Mouse (Mus musculus): ENCODE results near the gene Rfng. TPM values are rescaled to one million over a fixed set of nuclear protein-coding genes. Genes with fewer than 3 reads are reported as not detected.
"Not testable (repeated sequence)": the region's sequence is repeated elsewhere in the genome, so short reads cannot be mapped to it uniquely, and the experiment has no call there.

The Rfng gene
- polyA plus RNA-seq, 1 experiment from 2014 or later, result 11.5 TPM

DNA sequence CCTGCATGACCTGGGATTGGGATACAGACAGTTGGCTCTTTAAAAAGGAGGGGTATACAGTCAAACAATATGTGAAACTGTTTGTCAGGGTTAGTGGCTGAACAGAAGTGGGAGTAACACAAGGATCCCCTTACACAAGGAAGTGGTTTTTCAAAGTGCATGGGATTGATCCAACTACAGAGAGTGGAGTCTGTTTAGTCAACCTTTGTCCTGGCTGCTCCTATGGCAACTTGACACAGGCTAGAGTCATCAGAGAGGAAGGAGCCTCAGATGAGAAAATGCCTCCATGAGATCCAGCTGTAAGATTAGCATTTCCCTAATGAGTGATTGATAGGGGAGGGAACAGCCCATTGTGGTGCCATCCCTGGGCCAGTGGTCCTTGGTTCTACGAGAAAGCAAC is 15.8 kb downstream of the Rfng start:
- Histone ChIP-seq H3K4me2 (no peak overlapping the region), H3K9me3 (replicated peaks) (no peaks in the 10 kb centered on the region), H3K4me3 (replicated peaks) (no peak overlapping the region), H3K9ac (no peak overlapping the region), H3K27ac (replicated peaks) (no peak overlapping the region), H3K4me1 (replicated peaks) (0 out of 2 replicates have a peak, but pooled peaks cover 5% of the 10 kb centered on the region), H3K27me3 (peaks cover 15% of the 10 kb centered on the region; the same call in 1 of the 2 replicates), H3K36me3 (replicated peaks) (no peaks in the 10 kb centered on the region)
- no peak for ATAC-seq (ENCODE audit: insufficient read depth)
- WGBS (ENCODE audit: insufficient replicate concordance), result 36% methylated on average over 1 of the region's 1 CpGs

DNA sequence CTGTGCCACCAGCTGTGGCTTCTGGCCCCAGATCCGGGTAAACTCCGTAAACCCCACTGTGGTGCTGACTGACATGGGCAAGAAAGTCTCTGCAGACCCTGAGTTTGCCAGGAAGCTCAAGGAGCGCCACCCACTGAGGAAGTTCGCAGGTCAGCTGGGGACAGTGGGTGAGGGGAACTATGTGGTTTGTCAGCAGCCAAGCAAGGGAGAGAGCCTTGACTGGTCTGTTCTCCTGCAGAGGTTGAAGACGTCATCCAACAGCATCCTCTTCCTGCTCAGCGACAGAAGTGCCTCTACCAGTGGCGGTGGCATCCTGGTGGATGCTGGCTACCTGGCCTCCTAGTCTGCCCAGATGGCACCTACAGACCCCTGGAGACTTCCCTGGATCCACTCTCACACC is 17.0 kb downstream of the Rfng start:
- H3K27ac ChIP-seq (replicated peaks); H3K4me1 ChIP-seq (replicated peaks); ATAC-seq (ENCODE audit: insufficient read depth); H3K4me2 ChIP-seq; H3K9me3 ChIP-seq (replicated peaks); H3K4me3 ChIP-seq (replicated peaks); H3K36me3 ChIP-seq (replicated peaks); H3K9ac ChIP-seq: not testable (repeated sequence)
- peaks cover 25% of the 10 kb centered on the region for H3K27me3 ChIP-seq
- WGBS (ENCODE audit: insufficient replicate concordance), result 10% methylated on average over 4 of the region's 7 CpGs

DNA sequence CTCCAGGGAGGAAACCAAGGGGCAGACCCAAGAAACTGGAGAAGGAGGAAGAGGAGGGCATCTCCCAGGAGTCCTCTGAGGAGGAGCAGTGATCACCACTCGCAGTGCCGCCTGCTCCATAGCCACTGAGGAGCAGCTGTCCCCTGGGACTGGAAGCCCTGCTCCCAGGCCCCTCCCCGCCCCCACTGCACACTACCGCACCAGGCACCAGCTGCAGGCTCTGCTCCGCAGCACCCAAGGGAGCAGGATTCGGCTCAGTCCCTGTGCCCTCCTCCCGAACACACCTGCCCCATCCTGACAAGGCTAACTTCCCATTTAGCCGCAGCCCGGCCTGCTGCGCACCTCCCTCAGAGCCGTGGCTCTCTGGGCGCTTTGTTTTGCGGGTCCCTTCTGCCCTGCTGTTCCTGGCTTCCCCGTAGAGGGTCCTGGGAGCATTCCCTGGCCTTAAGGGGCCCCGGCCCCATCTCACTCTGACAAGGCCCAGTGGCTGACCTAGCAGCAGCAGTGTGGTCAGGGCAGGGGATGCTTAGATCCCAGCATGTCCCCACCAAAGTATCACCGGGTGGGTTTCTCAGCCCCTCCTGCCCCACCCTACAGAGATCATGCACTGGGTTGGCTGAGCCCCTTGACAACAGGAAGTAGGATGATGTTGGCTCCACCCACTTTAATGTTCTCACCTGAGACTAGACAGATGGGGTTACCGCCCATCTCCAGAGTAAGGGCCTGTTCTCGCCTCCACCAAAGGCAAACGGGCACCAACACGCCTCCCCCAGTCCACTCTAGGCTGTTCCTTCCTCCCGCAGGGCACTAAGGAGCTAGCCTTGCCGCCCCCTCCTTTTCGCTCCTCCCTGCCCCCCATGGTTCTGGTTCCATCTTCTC is 20.6 kb downstream of the Rfng start:
- H3K36me3 ChIP-seq (replicated peaks); H3K4me1 ChIP-seq (replicated peaks); H3K27ac ChIP-seq (replicated peaks); H3K9ac ChIP-seq; H3K4me2 ChIP-seq; ATAC-seq (ENCODE audit: insufficient read depth); H3K9me3 ChIP-seq (replicated peaks); H3K4me3 ChIP-seq (replicated peaks): not testable (repeated sequence)
- H3K27me3 ChIP-seq, result peaks cover 33% of the 10 kb centered on the region
- WGBS (ENCODE audit: insufficient replicate concordance), result 10% methylated on average over 10 of the region's 23 CpGs

DNA sequence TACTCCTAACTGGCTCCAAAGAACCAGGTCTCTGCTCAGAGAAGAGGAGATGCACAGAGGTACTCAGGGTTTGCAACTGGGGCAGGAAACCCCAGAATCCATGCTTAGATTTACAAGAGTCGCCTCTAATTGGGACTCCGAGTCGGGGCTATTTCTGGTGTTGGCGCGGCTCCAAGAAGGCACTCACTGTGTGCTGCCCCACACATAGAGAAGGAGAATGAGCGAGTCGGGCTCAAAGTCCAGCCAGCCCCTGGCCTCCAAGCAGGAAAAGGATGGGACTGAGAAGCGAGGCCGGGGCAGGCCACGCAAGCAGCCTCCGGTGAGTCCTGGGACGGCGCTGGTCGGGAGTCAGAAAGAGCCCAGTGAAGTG is 21.4 kb downstream of the Rfng start, which contains the start of gene Hmga1b:
TSS of gene Hmga1b (plus strand) at position 123 of the 370 bp plus-strand sequence.
- not testable (repeated sequence) for H3K4me2 ChIP-seq; H3K9ac ChIP-seq; H3K36me3 ChIP-seq (replicated peaks); H3K4me3 ChIP-seq (replicated peaks); ATAC-seq (ENCODE audit: insufficient read depth); H3K27ac ChIP-seq (replicated peaks); H3K4me1 ChIP-seq (replicated peaks)
- peaks cover 11% of the 10 kb centered on the region; the same call in 1 of the 2 replicates for H3K9me3 ChIP-seq (replicated peaks)
- WGBS (ENCODE audit: insufficient replicate concordance), result 17% methylated on average over 14 of the region's 14 CpGs
- H3K27me3 ChIP-seq, result peaks cover 33% of the 10 kb centered on the region

DNA sequence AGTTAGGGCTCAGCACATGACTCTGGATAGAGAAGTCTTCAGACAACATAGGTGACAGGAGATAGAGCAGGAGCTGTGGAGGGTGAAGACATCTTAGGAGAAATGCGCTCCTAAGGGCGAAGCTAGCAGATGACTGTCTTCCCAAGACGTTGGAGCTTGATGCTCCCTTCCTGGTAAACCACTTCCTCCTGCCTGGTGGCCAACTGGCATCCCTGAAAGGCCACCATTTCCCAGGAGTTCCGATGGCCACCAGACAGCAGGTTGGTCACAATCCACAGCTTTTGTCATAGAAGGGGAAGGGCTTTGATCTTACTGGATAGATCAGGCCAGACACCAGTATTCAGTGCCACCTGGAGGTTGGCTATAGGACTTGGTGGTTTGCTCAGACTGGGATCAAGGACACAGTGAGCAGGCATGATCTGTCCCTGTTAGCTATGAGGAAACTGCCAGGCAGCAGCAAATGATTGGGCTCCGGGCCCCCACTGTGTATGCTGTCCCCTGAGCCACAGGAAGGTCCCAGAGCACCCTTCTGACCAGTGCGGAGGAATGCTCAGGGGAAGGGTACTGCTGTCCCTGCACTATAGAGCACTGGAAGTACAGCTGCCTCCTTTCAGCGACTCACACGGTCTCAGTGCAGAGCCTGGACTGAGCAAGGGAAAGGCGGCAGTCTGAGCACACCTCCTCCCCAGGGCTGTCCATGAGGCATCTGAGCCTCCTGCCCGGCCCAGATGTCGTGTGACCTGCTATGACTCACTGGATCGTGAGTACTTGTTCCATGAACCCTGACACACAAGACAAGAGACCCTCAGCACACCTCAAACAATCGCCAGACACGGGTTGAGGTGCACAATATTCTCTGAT is 22.0 kb downstream of the Rfng start:
- ATAC-seq (ENCODE audit: insufficient read depth), result no peak
- H3K27ac ChIP-seq (replicated peaks), result no peak overlapping the region
- 58% methylated on average over 14 of the region's 14 CpGs for WGBS (ENCODE audit: insufficient replicate concordance)
- no peaks in the 10 kb centered on the region for H3K4me1 ChIP-seq (replicated peaks)
- H3K4me2 ChIP-seq, result no peak overlapping the region
- H3K9me3 ChIP-seq (replicated peaks), result peaks cover 12% of the 10 kb centered on the region; the same call in 1 of the 2 replicates
- peaks cover 33% of the 10 kb centered on the region for H3K27me3 ChIP-seq
- no peaks in the 10 kb centered on the region for H3K36me3 ChIP-seq (replicated peaks)
- no peak overlapping the region for H3K9ac ChIP-seq
- no peak overlapping the region for H3K4me3 ChIP-seq (replicated peaks)

DNA sequence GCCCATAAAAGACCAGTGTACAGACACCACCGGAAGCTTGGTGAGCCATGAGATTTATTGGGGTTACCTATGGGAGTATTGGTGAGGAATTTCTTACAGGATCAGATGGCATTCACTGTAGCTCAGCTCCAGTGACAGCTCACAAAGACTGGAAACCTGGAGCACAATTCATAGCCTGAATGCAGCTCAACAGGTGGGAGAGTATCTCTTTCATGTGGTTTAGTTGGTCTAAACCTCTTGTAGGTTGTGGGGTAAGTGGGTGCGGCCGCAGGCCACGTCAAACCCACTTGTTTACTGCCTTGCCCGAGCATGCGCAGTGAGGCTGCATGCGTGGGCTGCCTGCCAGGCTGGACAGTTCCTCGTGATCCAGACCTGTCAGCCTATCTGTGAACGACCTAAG is 23.8 kb downstream of the Rfng start:
- peaks cover 15% of the 10 kb centered on the region; the same call in 1 of the 2 replicates for H3K9me3 ChIP-seq (replicated peaks)
- no peak overlapping the region for H3K27ac ChIP-seq (replicated peaks)
- WGBS (ENCODE audit: insufficient replicate concordance), result 66% methylated on average over 9 of the region's 9 CpGs
- H3K36me3 ChIP-seq (replicated peaks), result no peaks in the 10 kb centered on the region
- no peak overlapping the region for H3K4me2 ChIP-seq
- H3K4me3 ChIP-seq (replicated peaks), result no peak overlapping the region
- no peak for ATAC-seq (ENCODE audit: insufficient read depth)
- H3K4me1 ChIP-seq (replicated peaks), result no peaks in the 10 kb centered on the region
- no peak overlapping the region for H3K9ac ChIP-seq
- peaks cover 27% of the 10 kb centered on the region for H3K27me3 ChIP-seq

DNA sequence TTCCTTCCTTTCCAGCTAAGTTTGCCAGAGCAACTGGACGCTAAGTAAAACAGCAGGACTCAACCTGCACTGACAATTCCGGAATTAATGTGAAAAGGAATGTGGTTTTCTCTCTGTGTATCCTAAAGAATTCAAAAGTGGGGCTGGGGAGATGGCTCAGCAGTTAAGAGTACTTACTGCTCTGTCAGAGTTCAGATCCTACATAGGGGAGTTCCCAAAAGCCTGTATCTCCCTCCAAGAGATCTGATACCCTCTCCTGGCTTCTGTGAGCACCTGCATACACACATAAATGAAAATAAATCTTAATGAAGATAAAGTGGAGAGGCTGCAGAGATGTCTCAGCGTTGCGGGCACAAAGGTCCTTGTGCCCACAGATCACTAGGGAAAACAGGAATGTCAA is 32.4 kb downstream of the Rfng start:
- ATAC-seq (ENCODE audit: insufficient read depth), result no peak
- WGBS (ENCODE audit: insufficient replicate concordance), result 57% methylated on average over 4 of the region's 4 CpGs
- Histone ChIP-seq H3K4me2 (no peak overlapping the region), H3K36me3 (replicated peaks) (no peaks in the 10 kb centered on the region), H3K4me1 (replicated peaks) (no peaks in the 10 kb centered on the region), H3K9me3 (replicated peaks) (no peaks in the 10 kb centered on the region), H3K27me3 (peaks cover 5% of the 10 kb centered on the region; the same call in 1 of the 2 replicates), H3K9ac (no peak overlapping the region), H3K27ac (replicated peaks) (no peak overlapping the region), H3K4me3 (replicated peaks) (no peak overlapping the region)

DNA sequence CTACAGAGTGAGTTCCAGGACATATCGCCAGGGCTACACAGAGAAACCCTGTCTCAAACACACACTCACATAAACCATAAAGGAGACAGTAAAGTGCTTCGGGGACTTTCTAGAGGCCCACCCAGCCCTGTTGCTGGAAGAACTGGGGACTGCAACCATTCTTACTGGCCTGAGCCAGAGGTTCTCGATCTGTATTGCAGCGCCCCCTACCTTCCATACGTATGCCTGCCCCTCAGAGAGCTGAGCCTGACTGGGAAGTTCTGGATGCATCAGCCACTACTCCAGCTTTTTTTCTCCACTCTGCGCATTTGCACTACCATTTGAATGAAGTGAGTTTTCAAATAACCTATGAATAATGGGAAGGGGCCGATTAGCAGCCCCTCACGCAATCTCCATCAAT is 34.6 kb downstream of the Rfng start:
- Histone ChIP-seq H3K4me3 (replicated peaks) (no peak overlapping the region), H3K4me2 (no peak overlapping the region), H3K4me1 (replicated peaks) (no peaks in the 10 kb centered on the region), H3K27me3 (peaks cover 5% of the 10 kb centered on the region; the same call in 1 of the 2 replicates), H3K9me3 (replicated peaks) (no peaks in the 10 kb centered on the region), H3K27ac (replicated peaks) (no peak overlapping the region), H3K9ac (no peak overlapping the region), H3K36me3 (replicated peaks) (no peaks in the 10 kb centered on the region)
- ATAC-seq (ENCODE audit: insufficient read depth), result no peak
- 43% methylated on average over 8 of the region's 8 CpGs for WGBS (ENCODE audit: insufficient replicate concordance)

DNA sequence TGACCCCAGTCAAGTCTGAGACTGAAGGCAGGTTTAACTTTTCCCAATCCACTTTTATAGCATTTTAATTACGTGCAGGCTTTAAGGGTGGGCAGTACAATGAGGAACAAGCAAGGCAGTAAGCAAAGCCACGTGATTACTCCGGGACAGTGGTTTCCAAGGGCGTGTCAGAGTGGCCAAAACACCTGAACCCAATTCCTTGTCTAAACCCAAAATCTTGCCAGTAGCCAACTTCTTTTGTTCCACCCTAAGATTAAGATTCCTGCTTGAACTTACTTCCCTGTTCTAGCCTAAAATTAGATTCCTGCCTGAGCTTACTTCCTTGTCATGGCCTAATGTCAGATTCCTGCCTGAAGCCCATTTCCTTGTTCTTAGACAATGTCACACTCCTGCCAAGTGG is 36.0 kb downstream of the Rfng start:
- H3K9ac ChIP-seq, result no peak overlapping the region
- H3K4me3 ChIP-seq (replicated peaks), result no peak overlapping the region
- no peaks in the 10 kb centered on the region for H3K36me3 ChIP-seq (replicated peaks)
- ATAC-seq (ENCODE audit: insufficient read depth), result no peak
- WGBS (ENCODE audit: insufficient replicate concordance), result 37% methylated on average over 4 of the region's 4 CpGs
- H3K4me1 ChIP-seq (replicated peaks), result no peaks in the 10 kb centered on the region
- no peak overlapping the region for H3K4me2 ChIP-seq
- H3K27ac ChIP-seq (replicated peaks), result no peak overlapping the region
- no peaks in the 10 kb centered on the region for H3K9me3 ChIP-seq (replicated peaks)
- H3K27me3 ChIP-seq, result peaks cover 5% of the 10 kb centered on the region; the same call in 1 of the 2 replicates

DNA sequence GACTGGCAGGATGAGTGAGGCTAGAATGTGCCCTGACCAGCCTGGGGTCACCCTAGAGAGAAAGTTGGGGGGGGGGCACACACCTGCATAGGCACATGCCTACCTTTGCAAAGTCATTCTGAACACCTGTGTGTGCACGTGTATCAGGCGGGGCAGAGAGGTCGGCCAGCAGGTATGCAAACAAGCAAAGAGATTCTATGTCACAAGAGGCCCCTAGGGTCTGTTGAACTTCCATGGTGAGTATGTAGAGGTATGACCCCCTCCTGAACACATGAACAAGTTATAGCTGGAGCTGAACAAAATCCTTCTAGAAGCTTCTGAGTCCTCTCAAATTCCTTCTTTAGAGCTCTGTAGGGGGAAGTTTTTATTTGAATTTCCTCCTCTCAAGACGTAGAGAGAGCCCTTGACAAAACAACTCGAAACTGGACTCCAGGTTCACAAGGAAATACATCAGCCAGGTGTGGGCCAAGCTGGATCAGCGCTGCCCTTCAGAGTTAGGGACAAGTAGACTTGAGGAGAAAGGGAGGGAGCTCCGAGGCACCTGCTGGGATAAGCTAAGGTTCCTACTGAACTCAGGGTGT is 39.8 kb downstream of the Rfng start:
- Histone ChIP-seq H3K4me2 (no peak overlapping the region), H3K9me3 (replicated peaks) (no peaks in the 10 kb centered on the region), H3K36me3 (replicated peaks) (no peaks in the 10 kb centered on the region), H3K9ac (no peak overlapping the region), H3K4me1 (replicated peaks) (no peaks in the 10 kb centered on the region), H3K4me3 (replicated peaks) (no peak overlapping the region), H3K27me3 (no peaks in the 10 kb centered on the region; the same call in 1 of the 2 replicates), H3K27ac (replicated peaks) (no peak overlapping the region)
- WGBS (ENCODE audit: insufficient replicate concordance), result 58% methylated on average over 7 of the region's 7 CpGs
- no peak for ATAC-seq (ENCODE audit: insufficient read depth)

DNA sequence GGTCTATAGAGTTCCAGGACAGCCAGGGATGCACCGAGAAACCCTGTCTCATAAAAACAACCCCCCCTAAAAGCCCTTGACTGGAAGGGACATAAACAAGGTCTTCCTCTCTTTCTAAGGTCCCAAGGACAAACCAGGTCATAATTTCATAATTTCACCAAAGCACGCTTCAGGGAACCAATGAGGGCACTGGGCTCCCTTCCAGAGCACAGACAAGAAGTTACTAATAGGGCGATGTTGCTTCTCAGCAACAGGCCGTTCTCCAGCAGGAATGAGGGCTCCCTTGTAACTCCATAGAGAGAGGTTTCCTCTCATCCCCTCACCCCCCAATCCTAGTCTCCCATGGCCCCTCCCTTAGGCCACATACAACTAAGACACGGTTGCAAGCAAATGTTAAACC is 43.0 kb downstream of the Rfng start:
- no peak overlapping the region for H3K4me2 ChIP-seq
- H3K27ac ChIP-seq (replicated peaks), result no peak overlapping the region
- no peaks in the 10 kb centered on the region; the same call in 1 of the 2 replicates for H3K27me3 ChIP-seq
- no peak overlapping the region for H3K9ac ChIP-seq
- WGBS (ENCODE audit: insufficient replicate concordance), result 72% methylated on average over 5 of the region's 5 CpGs
- H3K4me1 ChIP-seq (replicated peaks), result no peaks in the 10 kb centered on the region
- no peaks in the 10 kb centered on the region for H3K36me3 ChIP-seq (replicated peaks)
- H3K4me3 ChIP-seq (replicated peaks), result no peak overlapping the region
- H3K9me3 ChIP-seq (replicated peaks), result no peaks in the 10 kb centered on the region
- ATAC-seq (ENCODE audit: insufficient read depth), result no peak

Data from liver, embryonic 15.5 days (tissue).